Mouse (Mus musculus) midbrain, embryonic 13.5 days (tissue): ENCODE measurements around the gene Wdr82. TPM values are rescaled to one million over a fixed set of nuclear protein-coding genes. Genes with fewer than 3 reads are reported as not detected.

Experiments used
- ATAC-seq: fragments of 200-750 bp; cut with Nextera tagmentation; 2 replicates; pipeline ENCODE4 v1.8.0; 2017; ENCODE audit warnings: mild to moderate bottlenecking, moderate TSS enrichment, moderate library complexity
- H3K27ac ChIP-seq: fragments of 300-500 bp; sonication (generic); 2 replicates; pipeline ENCODE4 v1.5.1; 2015; ENCODE audit warnings: inconsistent platforms, mild to moderate bottlenecking, moderate library complexity
- H3K27me3 ChIP-seq: fragments of 300-500 bp; sonication (generic); 2 replicates; pipeline ENCODE4 v1.6.1; 2015; ENCODE audit warnings: mild to moderate bottlenecking, inconsistent platforms
- H3K36me3 ChIP-seq: fragments of 300-500 bp; sonication (generic); 2 replicates; pipeline ENCODE4 v1.6.1; 2015; ENCODE audit warnings: mild to moderate bottlenecking, inconsistent platforms
- H3K4me1 ChIP-seq: fragments of 300-500 bp; sonication (generic); replicated peaks from 2 replicates; pipeline ENCODE4 v1.6.1; 2015; ENCODE audit warnings: inconsistent platforms
- H3K4me2 ChIP-seq: fragments of 300-500 bp; sonication (generic); replicated peaks from 2 replicates; pipeline ENCODE4 v1.6.1; 2015; ENCODE audit warnings: moderate library complexity, mild to moderate bottlenecking, inconsistent platforms
- H3K4me3 ChIP-seq: fragments of 300-500 bp; sonication (generic); replicated peaks from 2 replicates; pipeline ENCODE4 v1.5.1; 2015; ENCODE audit warnings: mild to moderate bottlenecking, inconsistent platforms
- H3K9ac ChIP-seq: fragments of 300-500 bp; sonication (generic); replicated peaks from 2 replicates; pipeline ENCODE4 v1.6.1; 2015; ENCODE audit warnings: mild to moderate bottlenecking, inconsistent platforms
- H3K9me3 ChIP-seq: fragments of 300-500 bp; sonication (generic); 2 replicates; pipeline ENCODE4 v1.6.1; 2016; ENCODE audit warnings: mild to moderate bottlenecking, inconsistent platforms
- WGBS: fragments of 180-500 bp; shearing (Covaris S2); methylation state at CpG from one replicate; pipeline ENCODE4 v1.1.7; 2015; 5-methylcytosine and 5-hydroxymethylcytosine counted together
- polyA plus RNA-seq: library from polyadenylated mRNA; unstranded; fragments of >200 nt; fragmentation: Nextera tagmentation; extraction: Ambion mirVana; gene quantifications from 2 replicates; pipeline ENCODE4 v1.2.1, GENCODE M21; 2015

Wdr82 gene
- polyA plus RNA-seq, 1 experiment from 2014 or later: 42.5 TPM

- Histone ChIP-seq H3K4me2 (no peak overlapping the region), H3K36me3 (peaks cover 39% of the 10 kb centered on the region), H3K27ac (no peak overlapping the region), H3K4me1 (peaks cover 18% of the 10 kb centered on the region), H3K27me3 (no peaks in the 10 kb centered on the region), H3K4me3 (no peak overlapping the region), H3K9ac (no peak overlapping the region), H3K9me3 (no peaks in the 10 kb centered on the region)
- ATAC-seq: no peak
- WGBS: 88% methylated on average over 6 of the region's 6 CpGs
Measured at GRCm38 (mm10) chr9:106215341-106216125, 44.8 kb downstream of the Wdr82 start.

GRCm38 (mm10) chr9:106216971-106217370, 46.2 kb downstream of the Wdr82 start:
- no peaks in the 10 kb centered on the region for H3K9me3 ChIP-seq
- H3K9ac ChIP-seq: no peak overlapping the region
- no peak overlapping the region for H3K27ac ChIP-seq
- H3K4me3 ChIP-seq: no peak overlapping the region
- peaks cover 39% of the 10 kb centered on the region for H3K36me3 ChIP-seq
- 84% methylated on average over 7 of the region's 7 CpGs for WGBS
- no peak overlapping the region for H3K4me2 ChIP-seq
- no peak for ATAC-seq
- H3K4me1 ChIP-seq: peaks cover 6% of the 10 kb centered on the region
- H3K27me3 ChIP-seq: no peaks in the 10 kb centered on the region

- Histone ChIP-seq H3K4me3 (no peak overlapping the region), H3K36me3 (peaks cover 4% of the 10 kb centered on the region; the same call in 1 of the 2 replicates), H3K27me3 (peaks cover 15% of the 10 kb centered on the region), H3K9ac (no peak overlapping the region), H3K4me2 (no peak overlapping the region), H3K27ac (no peak overlapping the region), H3K4me1 (peaks cover 5% of the 10 kb centered on the region), H3K9me3 (no peaks in the 10 kb centered on the region)
- no peak for ATAC-seq
- 73% methylated on average over 8 of the region's 8 CpGs for WGBS
Measured at GRCm38 (mm10) chr9:106220894-106221523, 50.3 kb downstream of the Wdr82 start.

GRCm38 (mm10) chr9:106222261-106222851, 51.6 kb downstream of the Wdr82 start, which contains the start of gene Tlr9:
Gene Tlr9 (plus strand): TSS chr9:106222598.
- H3K36me3 ChIP-seq: no peaks in the 10 kb centered on the region
- peaks cover 15% of the 10 kb centered on the region for H3K27me3 ChIP-seq
- peaks cover 11% of the 10 kb centered on the region for H3K4me1 ChIP-seq
- no peak within 1 kb of the TSS for H3K4me3 ChIP-seq
- no peak for ATAC-seq
- WGBS: 84% methylated on average over 4 of the region's 4 CpGs
- no peak within 1 kb of the TSS for H3K27ac ChIP-seq
- no peak within 1 kb of the TSS for H3K4me2 ChIP-seq
- H3K9me3 ChIP-seq: no peaks in the 10 kb centered on the region
- no peak within 1 kb of the TSS for H3K9ac ChIP-seq

GRCm38 (mm10) chr9:106222994-106223393, 52.3 kb downstream of the Wdr82 start:
- H3K9me3 ChIP-seq: no peaks in the 10 kb centered on the region
- peaks cover 15% of the 10 kb centered on the region for H3K27me3 ChIP-seq
- H3K9ac ChIP-seq: no peak overlapping the region
- H3K36me3 ChIP-seq: no peaks in the 10 kb centered on the region
- WGBS: 89% methylated on average over 4 of the region's 4 CpGs
- peaks cover 11% of the 10 kb centered on the region for H3K4me1 ChIP-seq
- no peak overlapping the region for H3K4me2 ChIP-seq
- no peak overlapping the region for H3K4me3 ChIP-seq
- no peak overlapping the region for H3K27ac ChIP-seq
- no peak for ATAC-seq

GRCm38 (mm10) chr9:106225469-106226150, 54.9 kb downstream of the Wdr82 start:
- WGBS: 62% methylated on average over 24 of the region's 24 CpGs
- peak overlapping the region; percentile 40 for H3K4me3 ChIP-seq
- peak; percentile 51 for ATAC-seq
- H3K9ac ChIP-seq: peak overlapping the region; percentile 63
- H3K4me2 ChIP-seq: peak overlapping the region; percentile 69
- peaks cover 15% of the 10 kb centered on the region for H3K27me3 ChIP-seq
- peaks cover 11% of the 10 kb centered on the region for H3K4me1 ChIP-seq
- no peaks in the 10 kb centered on the region for H3K9me3 ChIP-seq
- no peaks in the 10 kb centered on the region for H3K36me3 ChIP-seq
- H3K27ac ChIP-seq: no peak overlapping the region

GRCm38 (mm10) chr9:106226151-106226682, 55.5 kb downstream of the Wdr82 start:
- ATAC-seq: peak; percentile 81
- peak overlapping the region; percentile 40 for H3K4me3 ChIP-seq
- 6% methylated on average over 34 of the region's 34 CpGs for WGBS
- peaks cover 15% of the 10 kb centered on the region for H3K27me3 ChIP-seq
- no peaks in the 10 kb centered on the region for H3K9me3 ChIP-seq
- H3K4me1 ChIP-seq: peaks cover 11% of the 10 kb centered on the region
- peak overlapping the region; percentile 69 for H3K4me2 ChIP-seq
- no peaks in the 10 kb centered on the region for H3K36me3 ChIP-seq
- peak overlapping the region; percentile 63 for H3K9ac ChIP-seq
- 0 out of 2 replicates have a peak overlapping the region, but pooled peaks have one; percentile 5 for H3K27ac ChIP-seq

- Histone ChIP-seq H3K4me2 (no peak overlapping the region), H3K4me1 (peaks cover 11% of the 10 kb centered on the region), H3K9me3 (no peaks in the 10 kb centered on the region), H3K9ac (no peak overlapping the region), H3K27ac (no peak overlapping the region), H3K4me3 (no peak overlapping the region), H3K36me3 (peaks cover 7% of the 10 kb centered on the region), H3K27me3 (peaks cover 15% of the 10 kb centered on the region)
- ATAC-seq: no peak
- 67% methylated on average over 8 of the region's 8 CpGs for WGBS
Measured at GRCm38 (mm10) chr9:106227790-106228429, 57.2 kb downstream of the Wdr82 start.

GRCm38 (mm10) chr9:106230051-106230733, 59.5 kb downstream of the Wdr82 start:
- Histone ChIP-seq H3K27me3 (peaks cover 6% of the 10 kb centered on the region), H3K9me3 (no peaks in the 10 kb centered on the region), H3K4me3 (no peak overlapping the region), H3K36me3 (peaks cover 29% of the 10 kb centered on the region), H3K4me2 (no peak overlapping the region), H3K27ac (no peak overlapping the region), H3K4me1 (peaks cover 11% of the 10 kb centered on the region), H3K9ac (no peak overlapping the region)
- WGBS: 86% methylated on average over 9 of the region's 9 CpGs
- no peak for ATAC-seq

GRCm38 (mm10) chr9:106230734-106231106, 60.0 kb downstream of the Wdr82 start:
- H3K4me3 ChIP-seq: no peak overlapping the region
- H3K27me3 ChIP-seq: peaks cover under 1% of the 10 kb centered on the region; the same call in 1 of the 2 replicates
- H3K9ac ChIP-seq: no peak overlapping the region
- H3K4me1 ChIP-seq: peaks cover 8% of the 10 kb centered on the region
- ATAC-seq: no peak
- H3K4me2 ChIP-seq: no peak overlapping the region
- WGBS: 55% methylated on average over 3 of the region's 3 CpGs
- no peaks in the 10 kb centered on the region for H3K9me3 ChIP-seq
- no peak overlapping the region for H3K27ac ChIP-seq
- peaks cover 34% of the 10 kb centered on the region for H3K36me3 ChIP-seq

- peaks cover 3% of the 10 kb centered on the region for H3K4me1 ChIP-seq
- no peak overlapping the region for H3K4me2 ChIP-seq
- no peak overlapping the region for H3K4me3 ChIP-seq
- no peaks in the 10 kb centered on the region for H3K27me3 ChIP-seq
- no peaks in the 10 kb centered on the region for H3K9me3 ChIP-seq
- no peak overlapping the region for H3K9ac ChIP-seq
- no peak for ATAC-seq
- 79% methylated on average over 7 of the region's 7 CpGs for WGBS
- H3K27ac ChIP-seq: no peak overlapping the region
- peaks cover 39% of the 10 kb centered on the region for H3K36me3 ChIP-seq
Measured at GRCm38 (mm10) chr9:106231220-106231619, 60.5 kb downstream of the Wdr82 start.
